Mouse (Mus musculus) stomach, embryonic 14.5 days (tissue): ENCODE data around the gene Kcne3. TPM values are rescaled to one million over a fixed set of nuclear protein-coding genes. Genes with fewer than 3 reads are reported as not detected.
A peak's percentile ranks its signal among the peaks of the same experiment; 100 is the strongest.

ENCODE experiments used
- ATAC-seq: fragments of 200-750 bp; cut with Nextera tagmentation; 2 replicates; pipeline ENCODE4 v1.8.0; 2017; ENCODE audit warnings: low read depth, moderate TSS enrichment; ENCODE audit not compliant: insufficient number of reproducible peaks, insufficient read depth, low FRiP score
- H3K27ac ChIP-seq: fragments of 300-500 bp; sonication (generic); 2 replicates; pipeline ENCODE4 v1.5.1; 2014; ENCODE audit warnings: mild to moderate bottlenecking, low read length, moderate library complexity, mixed read lengths
- H3K27me3 ChIP-seq: fragments of 300-500 bp; sonication (generic); 2 replicates; pipeline ENCODE4 v1.6.1; 2014; ENCODE audit warnings: low read length, control low read depth, mixed read lengths; ENCODE audit not compliant: control insufficient read depth, insufficient read depth
- H3K36me3 ChIP-seq: fragments of 300-500 bp; sonication (generic); 2 replicates; pipeline ENCODE4 v1.6.1; 2014; ENCODE audit warnings: mild to moderate bottlenecking, control low read depth, low read length, moderate library complexity, mixed read lengths; ENCODE audit not compliant: control insufficient read depth, insufficient read depth
- H3K4me1 ChIP-seq: fragments of 300-500 bp; sonication (generic); 2 replicates; pipeline ENCODE4 v1.6.1; 2014; ENCODE audit warnings: low read length, control low read depth, mixed read lengths; ENCODE audit not compliant: control insufficient read depth, insufficient read depth
- H3K4me2 ChIP-seq: fragments of 300-500 bp; sonication (generic); replicated peaks from 2 replicates; pipeline ENCODE4 v1.6.1; 2014; ENCODE audit warnings: low read depth, low read length, control low read depth
- H3K4me3 ChIP-seq: fragments of 300-500 bp; sonication (generic); 2 replicates; pipeline ENCODE4 v1.5.1; 2014; ENCODE audit warnings: low read depth, low read length, control low read depth
- H3K9ac ChIP-seq: fragments of 300-500 bp; sonication (generic); replicated peaks from 2 replicates; pipeline ENCODE4 v1.6.1; 2014; ENCODE audit warnings: low read depth, mild to moderate bottlenecking, control low read depth, low read length, moderate library complexity, mixed read lengths
- H3K9me3 ChIP-seq: fragments of 300-500 bp; sonication (generic); 2 replicates; pipeline ENCODE4 v1.6.1; 2016; ENCODE audit warnings: low read depth, low read length, control low read depth; ENCODE audit not compliant: control insufficient read depth
- WGBS: fragments of 180-500 bp; shearing (Covaris S2); extraction: QIAGEN DNeasy Blood & Tissue Kit; methylation state at CpG from one replicate; pipeline ENCODE4 v1.1.7; 2014; 5-methylcytosine and 5-hydroxymethylcytosine counted together
- polyA plus RNA-seq: library from polyadenylated mRNA; unstranded; fragments of >200 nt; fragmentation: Nextera tagmentation; extraction: Ambion mirVana; gene quantifications from 2 replicates; pipeline ENCODE4 v1.2.1, GENCODE M21; 2014

Gene Kcne3
- polyA plus RNA-seq, 1 experiment from 2014 or later: 23.0 TPM

GRCm38 (mm10) chr7:100148586-100148985 lies 27.7 kb upstream of the Kcne3 start:
- H3K4me1 ChIP-seq: no peaks in the 10 kb centered on the region
- H3K9ac ChIP-seq: no peak overlapping the region
- H3K27ac ChIP-seq: no peak overlapping the region; the same call in 1 of the 2 replicates
- WGBS: 91% methylated on average over 4 of the region's 4 CpGs
- H3K4me3 ChIP-seq: no peak overlapping the region
- no peaks in the 10 kb centered on the region for H3K27me3 ChIP-seq
- H3K4me2 ChIP-seq: no peak overlapping the region
- no peaks in the 10 kb centered on the region for H3K9me3 ChIP-seq
- ATAC-seq: no peak
- no peaks in the 10 kb centered on the region for H3K36me3 ChIP-seq

GRCm38 (mm10) chr7:100150086-100150485 lies 26.2 kb upstream of the Kcne3 start:
- H3K4me2 ChIP-seq: no peak overlapping the region
- 61% methylated on average over 10 of the region's 10 CpGs for WGBS

GRCm38 (mm10) chr7:100150626-100151025 lies 25.7 kb upstream of the Kcne3 start:
- Histone ChIP-seq H3K36me3 (no peaks in the 10 kb centered on the region), H3K27me3 (no peaks in the 10 kb centered on the region), H3K4me1 (no peaks in the 10 kb centered on the region), H3K4me3 (no peak overlapping the region), H3K9me3 (no peaks in the 10 kb centered on the region), H3K9ac (no peak overlapping the region), H3K27ac (no peak overlapping the region), H3K4me2 (no peak overlapping the region)
- WGBS: 83% methylated on average over 11 of the region's 11 CpGs
- no peak for ATAC-seq

More at GRCm38 (mm10) chr7:100150086-100150485, 26.2 kb upstream of the Kcne3 start:
- H3K4me3 ChIP-seq: no peak overlapping the region
- H3K9ac ChIP-seq: no peak overlapping the region
- H3K9me3 ChIP-seq: no peaks in the 10 kb centered on the region
- H3K36me3 ChIP-seq: no peaks in the 10 kb centered on the region
- no peaks in the 10 kb centered on the region for H3K27me3 ChIP-seq
- H3K27ac ChIP-seq: no peak overlapping the region
- ATAC-seq: no peak
- no peaks in the 10 kb centered on the region for H3K4me1 ChIP-seq

GRCm38 (mm10) chr7:100157669-100158068 lies 18.6 kb upstream of the Kcne3 start:
- Histone ChIP-seq H3K9me3 (no peaks in the 10 kb centered on the region), H3K27me3 (no peaks in the 10 kb centered on the region), H3K27ac (no peak overlapping the region), H3K36me3 (no peaks in the 10 kb centered on the region), H3K4me2 (no peak overlapping the region), H3K4me1 (peaks cover 6% of the 10 kb centered on the region; the same call in 1 of the 2 replicates), H3K4me3 (no peak overlapping the region), H3K9ac (no peak overlapping the region)
- no peak for ATAC-seq
- WGBS: 71% methylated on average over 4 of the region's 4 CpGs

GRCm38 (mm10) chr7:100159105-100159841 lies 17.0 kb upstream of the Kcne3 start, which contains the start of gene Lipt2:
Lipt2 (plus strand) TSS chr7:100159277.
- peak; percentile 94 for ATAC-seq
- H3K9ac ChIP-seq: peak within 1 kb of the TSS; percentile 92
- H3K36me3 ChIP-seq: no peaks in the 10 kb centered on the region
- under 1% methylated on average over 78 of the region's 78 CpGs for WGBS
- H3K27me3 ChIP-seq: no peaks in the 10 kb centered on the region
- H3K4me3 ChIP-seq: peak within 1 kb of the TSS; percentile 91
- H3K4me2 ChIP-seq: peak within 1 kb of the TSS; percentile 76
- H3K4me1 ChIP-seq: peaks cover 6% of the 10 kb centered on the region; the same call in 1 of the 2 replicates
- H3K27ac ChIP-seq: peak within 1 kb of the TSS; percentile 98
- H3K9me3 ChIP-seq: no peaks in the 10 kb centered on the region

- peak overlapping the region; percentile 91 for H3K4me3 ChIP-seq
- H3K4me1 ChIP-seq: peaks cover 6% of the 10 kb centered on the region; the same call in 1 of the 2 replicates
- H3K9me3 ChIP-seq: no peaks in the 10 kb centered on the region
- H3K9ac ChIP-seq: peak overlapping the region; percentile 92
- H3K36me3 ChIP-seq: no peaks in the 10 kb centered on the region
- H3K27ac ChIP-seq: no peak overlapping the region; the same call in 1 of the 2 replicates
- peak overlapping the region; percentile 76 for H3K4me2 ChIP-seq
- 65% methylated on average over 7 of the region's 7 CpGs for WGBS
- no peak for ATAC-seq
- no peaks in the 10 kb centered on the region for H3K27me3 ChIP-seq
Measured at GRCm38 (mm10) chr7:100160006-100160405, 16.3 kb upstream of the Kcne3 start.

- 81% methylated on average over 4 of the region's 4 CpGs for WGBS
- H3K4me1 ChIP-seq: peaks cover 6% of the 10 kb centered on the region; the same call in 1 of the 2 replicates
- no peak for ATAC-seq
Measured at GRCm38 (mm10) chr7:100163506-100163905, 12.8 kb upstream of the Kcne3 start.

GRCm38 (mm10) chr7:100168654-100169053 lies 7.6 kb upstream of the Kcne3 start:
- H3K4me1 ChIP-seq: no peaks in the 10 kb centered on the region
- H3K27ac ChIP-seq: no peak overlapping the region
- H3K4me3 ChIP-seq: no peak overlapping the region
- H3K9me3 ChIP-seq: no peaks in the 10 kb centered on the region
- ATAC-seq: no peak
- WGBS: 75% methylated on average over 11 of the region's 11 CpGs
- H3K4me2 ChIP-seq: no peak overlapping the region
- no peaks in the 10 kb centered on the region for H3K27me3 ChIP-seq
- no peaks in the 10 kb centered on the region for H3K36me3 ChIP-seq
- H3K9ac ChIP-seq: no peak overlapping the region

More at GRCm38 (mm10) chr7:100163506-100163905, 12.8 kb upstream of the Kcne3 start:
- H3K27ac ChIP-seq: no peak overlapping the region
- no peak overlapping the region for H3K4me2 ChIP-seq
- no peaks in the 10 kb centered on the region for H3K9me3 ChIP-seq
- H3K36me3 ChIP-seq: no peaks in the 10 kb centered on the region
- no peaks in the 10 kb centered on the region for H3K27me3 ChIP-seq
- no peak overlapping the region for H3K4me3 ChIP-seq
- no peak overlapping the region for H3K9ac ChIP-seq
